Mouse (Mus musculus): Measurements from ENCODE around the gene Lamb2. TPM values are rescaled to one million over a fixed set of nuclear protein-coding genes. Genes with fewer than 3 reads are reported as not detected.
A peak's percentile ranks its signal among the peaks of the same experiment; 100 is the strongest.

The Lamb2 gene
- polyA plus RNA-seq, 1 experiment from 2014 or later: 67.1 TPM

DNA sequence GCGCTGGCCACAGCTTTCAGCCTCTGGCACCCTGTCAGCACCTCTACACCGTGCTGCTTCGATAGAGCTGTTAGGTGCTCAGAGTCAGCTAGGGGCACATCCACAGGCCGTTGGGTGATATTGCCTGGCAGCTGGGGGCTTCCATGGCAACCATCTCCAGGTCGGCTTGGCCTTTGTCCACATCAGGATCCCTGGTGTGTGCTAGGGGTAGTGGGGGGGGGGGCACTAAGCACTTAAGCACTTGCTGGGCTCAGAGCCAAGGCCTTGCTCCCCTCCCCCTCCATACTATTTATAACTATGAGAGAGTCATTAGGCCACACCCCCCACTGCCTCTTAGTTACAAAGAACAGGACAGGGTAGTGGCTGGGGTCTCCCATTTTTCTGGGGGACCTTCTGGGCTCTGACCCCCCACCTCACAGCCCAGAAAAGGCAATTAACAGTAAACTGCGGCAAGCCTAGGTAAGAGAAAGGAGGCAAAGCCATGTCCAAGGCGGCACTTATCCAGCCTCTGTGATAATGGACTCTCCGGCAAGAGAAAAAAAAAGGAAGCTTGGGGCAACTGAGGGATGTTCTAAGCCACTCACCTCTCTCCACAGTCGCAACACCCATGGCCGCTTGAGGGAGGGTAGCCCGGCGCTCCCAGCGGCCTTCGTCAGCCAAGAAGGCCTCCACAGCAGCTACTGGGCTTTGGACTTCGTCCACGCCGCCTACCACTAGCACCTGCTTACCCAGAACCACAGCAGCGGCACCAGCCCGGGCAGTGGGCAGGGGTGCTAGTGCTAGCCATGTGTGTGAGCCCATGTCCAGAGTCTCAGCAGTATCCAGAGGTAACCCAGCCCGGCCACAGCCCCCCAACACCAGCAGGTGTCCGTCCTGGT lies 29.0 kb upstream of the Lamb2 start:
- peak overlapping the region; percentile 98 for H3K4me2 ChIP-seq (ENCODE audit: low read depth, low read length)
- H3K9ac ChIP-seq (ENCODE audit: low read length): peak overlapping the region; percentile 82
- peaks cover 32% of the 10 kb centered on the region for H3K4me1 ChIP-seq (ENCODE audit: control insufficient read depth, insufficient read depth, low read length)
- 35% methylated on average over 21 of the region's 21 CpGs for WGBS
- H3K27ac ChIP-seq (ENCODE audit: low read length): peak overlapping the region; percentile 90
- H3K27me3 ChIP-seq (ENCODE audit: control insufficient read depth, insufficient read depth, low read length): no peaks in the 10 kb centered on the region
- H3K4me3 ChIP-seq (ENCODE audit: low read length): peak overlapping the region; percentile 73
- H3K36me3 ChIP-seq (ENCODE audit: control insufficient read depth, insufficient read depth): peaks cover 7% of the 10 kb centered on the region; the same call in 1 of the 2 replicates
- H3K9me3 ChIP-seq (replicated peaks; ENCODE audit: control insufficient read depth, low read length): no peaks in the 10 kb centered on the region
- ATAC-seq (replicated peaks; ENCODE audit: extremely low read depth, insufficient read depth, low FRiP score): peak; percentile 84

DNA sequence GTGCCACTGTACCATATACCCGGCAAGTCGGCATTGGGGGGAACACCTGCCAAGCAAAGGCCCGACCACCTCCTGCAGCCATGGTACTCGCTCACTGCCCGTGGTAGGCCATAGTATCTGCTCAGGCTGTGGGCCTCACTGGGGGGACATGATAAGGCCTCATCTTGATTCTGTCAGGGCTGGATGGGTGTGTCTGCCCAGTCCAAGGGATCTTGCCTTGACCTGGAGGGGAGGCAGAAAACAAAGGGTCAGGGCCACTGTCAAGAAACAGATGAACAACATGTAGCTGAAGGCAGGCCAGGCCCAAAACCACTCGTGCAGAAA lies 28.4 kb upstream of the Lamb2 start:
- no peak for ATAC-seq (replicated peaks; ENCODE audit: extremely low read depth, insufficient read depth, low FRiP score)
- peak overlapping the region; percentile 90 for H3K27ac ChIP-seq (ENCODE audit: low read length)
- peaks cover 7% of the 10 kb centered on the region; the same call in 1 of the 2 replicates for H3K36me3 ChIP-seq (ENCODE audit: control insufficient read depth, insufficient read depth)
- H3K9me3 ChIP-seq (replicated peaks; ENCODE audit: control insufficient read depth, low read length): no peaks in the 10 kb centered on the region
- peaks cover 32% of the 10 kb centered on the region for H3K4me1 ChIP-seq (ENCODE audit: control insufficient read depth, insufficient read depth, low read length)
- peak overlapping the region; percentile 82 for H3K9ac ChIP-seq (ENCODE audit: low read length)
- H3K4me2 ChIP-seq (ENCODE audit: low read depth, low read length): peak overlapping the region; percentile 98
- no peaks in the 10 kb centered on the region for H3K27me3 ChIP-seq (ENCODE audit: control insufficient read depth, insufficient read depth, low read length)
- peak overlapping the region; percentile 73 for H3K4me3 ChIP-seq (ENCODE audit: low read length)
- WGBS: 59% methylated on average over 6 of the region's 6 CpGs

DNA sequence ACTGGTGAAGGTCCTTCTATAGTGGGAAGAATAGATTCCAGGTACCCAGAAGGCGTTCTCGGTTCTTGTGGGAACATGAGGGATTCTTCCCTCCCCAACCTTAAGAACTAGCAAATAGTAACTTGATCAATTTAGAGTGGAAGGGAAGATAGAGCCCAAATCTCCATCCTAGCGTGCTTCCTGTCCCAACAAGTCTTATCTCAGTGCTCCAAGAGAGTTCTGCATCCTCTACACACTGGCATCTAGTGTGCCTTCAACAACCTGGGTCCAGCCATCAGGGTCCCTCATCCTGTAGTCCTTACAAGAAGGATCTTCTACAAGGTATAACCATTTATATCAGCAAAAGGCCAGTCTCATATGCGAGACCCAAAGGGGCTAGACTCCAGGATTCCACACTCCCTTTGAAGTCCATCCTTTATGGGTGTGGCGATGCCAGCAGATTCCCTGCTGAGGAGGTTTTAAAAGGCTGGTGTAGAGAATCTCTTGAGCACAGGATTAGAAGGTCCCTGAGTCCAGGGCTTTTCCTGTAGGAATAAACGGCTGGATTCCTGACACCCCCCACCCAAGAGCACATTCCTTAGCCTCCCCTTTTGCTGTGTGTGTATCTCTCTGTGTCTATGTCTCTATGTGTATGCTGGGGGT lies 27.9 kb upstream of the Lamb2 start:
- ATAC-seq (replicated peaks; ENCODE audit: extremely low read depth, insufficient read depth, low FRiP score): no peak
- 42% methylated on average over 6 of the region's 6 CpGs for WGBS

DNA sequence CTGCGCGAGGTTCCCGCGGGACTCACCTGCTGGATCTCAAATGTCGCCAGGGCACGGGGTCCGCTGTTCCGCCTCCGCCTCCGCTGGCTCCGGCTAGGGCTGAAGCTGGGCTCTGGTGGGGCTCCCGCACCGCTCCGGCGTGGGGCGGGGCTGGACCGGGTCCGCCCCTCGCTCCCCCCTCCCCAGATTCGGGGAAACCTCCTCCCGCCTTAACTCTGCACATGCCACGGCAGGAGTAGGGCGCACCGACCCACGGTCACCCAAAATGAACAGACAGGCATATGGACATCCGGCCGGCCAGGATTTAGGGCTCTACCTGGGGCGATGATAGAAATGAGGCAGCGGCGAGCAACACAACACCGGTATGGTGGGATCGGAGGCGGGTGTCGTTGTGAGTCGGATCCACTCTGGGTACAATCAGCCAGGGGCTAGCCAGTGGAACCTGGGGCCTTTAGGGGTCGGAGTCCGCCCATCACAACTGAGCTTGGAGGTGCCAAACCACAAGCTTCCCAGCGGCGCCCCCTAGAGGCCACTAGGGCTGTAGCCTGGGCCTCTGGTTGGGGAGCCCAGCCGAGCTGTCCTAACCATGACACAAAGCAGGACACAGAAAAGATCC lies 27.1 kb upstream of the Lamb2 start:
- under 1% methylated on average over 40 of the region's 40 CpGs for WGBS
- H3K9ac ChIP-seq (ENCODE audit: low read length): peak overlapping the region; percentile 82
- peak overlapping the region; percentile 73 for H3K4me3 ChIP-seq (ENCODE audit: low read length)
- H3K4me2 ChIP-seq (ENCODE audit: low read depth, low read length): peak overlapping the region; percentile 98
- peak; percentile 76 for ATAC-seq (replicated peaks; ENCODE audit: extremely low read depth, insufficient read depth, low FRiP score)
- H3K36me3 ChIP-seq (ENCODE audit: control insufficient read depth, insufficient read depth): peaks cover 7% of the 10 kb centered on the region; the same call in 1 of the 2 replicates
- H3K4me1 ChIP-seq (ENCODE audit: control insufficient read depth, insufficient read depth, low read length): peaks cover 32% of the 10 kb centered on the region
- H3K27me3 ChIP-seq (ENCODE audit: control insufficient read depth, insufficient read depth, low read length): no peaks in the 10 kb centered on the region
- H3K27ac ChIP-seq (ENCODE audit: low read length): peak overlapping the region; percentile 90
- no peaks in the 10 kb centered on the region for H3K9me3 ChIP-seq (replicated peaks; ENCODE audit: control insufficient read depth, low read length)

More for the DNA sequence above, 27.9 kb upstream of the Lamb2 start:
- Histone ChIP-seq H3K4me2 (ENCODE audit: low read depth, low read length) (peak overlapping the region; percentile 98), H3K9me3 (replicated peaks; ENCODE audit: control insufficient read depth, low read length) (no peaks in the 10 kb centered on the region), H3K4me3 (ENCODE audit: low read length) (peak overlapping the region; percentile 73), H3K36me3 (ENCODE audit: control insufficient read depth, insufficient read depth) (peaks cover 7% of the 10 kb centered on the region; the same call in 1 of the 2 replicates), H3K27ac (ENCODE audit: low read length) (peak overlapping the region; percentile 90), H3K27me3 (ENCODE audit: control insufficient read depth, insufficient read depth, low read length) (no peaks in the 10 kb centered on the region), H3K9ac (ENCODE audit: low read length) (peak overlapping the region; percentile 82), H3K4me1 (ENCODE audit: control insufficient read depth, insufficient read depth, low read length) (peaks cover 32% of the 10 kb centered on the region)

DNA sequence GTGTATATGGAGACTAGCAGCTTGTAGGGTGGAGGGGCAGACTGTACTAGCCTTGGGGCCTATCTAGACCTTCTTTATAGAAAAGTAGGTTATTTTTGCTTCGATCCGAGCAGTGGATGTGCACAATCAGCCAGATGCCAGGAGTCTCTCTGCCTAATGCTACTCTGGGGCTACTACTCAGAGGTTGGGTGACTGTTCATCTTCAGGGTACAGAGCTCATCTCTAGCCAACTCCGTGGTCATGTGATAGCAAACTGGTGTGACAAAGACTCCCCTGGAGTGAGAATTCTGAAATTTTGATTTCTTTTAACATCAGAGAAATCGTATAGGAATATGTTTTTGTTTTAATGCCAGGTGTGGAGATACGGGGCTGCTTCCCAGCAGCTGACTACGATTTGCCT lies 26.6 kb upstream of the Lamb2 start:
- peaks cover 32% of the 10 kb centered on the region for H3K4me1 ChIP-seq (ENCODE audit: control insufficient read depth, insufficient read depth, low read length)
- H3K4me2 ChIP-seq (ENCODE audit: low read depth, low read length): peak overlapping the region; percentile 98
- no peak for ATAC-seq (replicated peaks; ENCODE audit: extremely low read depth, insufficient read depth, low FRiP score)
- no peaks in the 10 kb centered on the region for H3K27me3 ChIP-seq (ENCODE audit: control insufficient read depth, insufficient read depth, low read length)
- H3K9ac ChIP-seq (ENCODE audit: low read length): peak overlapping the region; percentile 82
- H3K36me3 ChIP-seq (ENCODE audit: control insufficient read depth, insufficient read depth): peaks cover 2% of the 10 kb centered on the region; the same call in 1 of the 2 replicates
- H3K9me3 ChIP-seq (replicated peaks; ENCODE audit: control insufficient read depth, low read length): no peaks in the 10 kb centered on the region
- peak overlapping the region; percentile 90 for H3K27ac ChIP-seq (ENCODE audit: low read length)
- 43% methylated on average over 6 of the region's 6 CpGs for WGBS
- H3K4me3 ChIP-seq (ENCODE audit: low read length): peak overlapping the region; percentile 73

DNA sequence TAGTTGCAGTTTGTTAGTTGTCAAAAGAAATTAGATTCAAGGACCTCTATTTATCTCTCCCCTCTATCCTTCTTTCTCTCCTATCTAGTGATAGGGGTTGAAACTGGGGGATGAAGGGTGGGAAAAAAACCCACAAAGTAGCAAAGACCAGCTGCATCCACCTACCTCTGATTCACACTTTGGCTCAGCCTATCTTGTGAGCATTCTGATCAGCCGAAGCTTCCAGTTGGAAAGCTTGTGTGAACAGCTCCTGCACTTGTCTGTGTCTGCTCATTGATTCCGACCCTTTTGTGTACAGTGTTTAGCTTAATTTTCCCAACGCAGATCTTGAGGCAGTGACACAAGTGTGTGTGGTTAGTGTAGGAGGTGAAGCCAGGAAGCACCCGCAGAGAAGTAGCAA lies 26.1 kb upstream of the Lamb2 start:
- no peak overlapping the region for H3K4me3 ChIP-seq (ENCODE audit: low read length)
- H3K4me2 ChIP-seq (ENCODE audit: low read depth, low read length): no peak overlapping the region
- no peaks in the 10 kb centered on the region for H3K27me3 ChIP-seq (ENCODE audit: control insufficient read depth, insufficient read depth, low read length)
- H3K27ac ChIP-seq (ENCODE audit: low read length): no peak overlapping the region; the same call in 1 of the 2 replicates
- WGBS: 62% methylated on average over 4 of the region's 4 CpGs
- H3K36me3 ChIP-seq (ENCODE audit: control insufficient read depth, insufficient read depth): no peaks in the 10 kb centered on the region; the same call in 1 of the 2 replicates
- no peak for ATAC-seq (replicated peaks; ENCODE audit: extremely low read depth, insufficient read depth, low FRiP score)
- no peaks in the 10 kb centered on the region for H3K9me3 ChIP-seq (replicated peaks; ENCODE audit: control insufficient read depth, low read length)
- H3K9ac ChIP-seq (ENCODE audit: low read length): peak overlapping the region; percentile 82; the same call in 1 of the 2 replicates
- peaks cover 32% of the 10 kb centered on the region for H3K4me1 ChIP-seq (ENCODE audit: control insufficient read depth, insufficient read depth, low read length)

DNA sequence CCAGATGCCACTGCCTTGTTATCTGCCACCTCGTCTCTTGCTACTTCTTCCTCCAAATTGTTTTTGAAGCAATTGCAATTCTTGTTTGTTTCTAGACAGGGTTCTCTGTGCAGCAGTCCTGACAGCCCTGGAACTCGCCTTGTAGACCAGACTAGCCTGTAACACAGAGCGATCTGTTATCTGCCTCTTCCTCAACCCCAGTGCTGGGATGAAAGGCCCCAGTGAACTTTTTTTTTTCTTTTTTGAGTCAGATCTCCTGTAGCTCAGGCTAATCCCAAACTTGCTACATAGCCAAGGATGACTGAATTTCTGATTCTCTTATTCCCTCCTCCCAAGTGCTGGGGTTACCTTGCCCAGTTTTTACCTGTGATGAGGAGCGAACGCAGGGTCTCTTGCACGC lies 25.1 kb upstream of the Lamb2 start:
- no peaks in the 10 kb centered on the region for H3K27me3 ChIP-seq (ENCODE audit: control insufficient read depth, insufficient read depth, low read length)
- H3K4me1 ChIP-seq (ENCODE audit: control insufficient read depth, insufficient read depth, low read length): peaks cover 24% of the 10 kb centered on the region
- no peak overlapping the region for H3K4me2 ChIP-seq (ENCODE audit: low read depth, low read length)
- H3K36me3 ChIP-seq (ENCODE audit: control insufficient read depth, insufficient read depth): no peaks in the 10 kb centered on the region
- H3K4me3 ChIP-seq (ENCODE audit: low read length): no peak overlapping the region
- no peak overlapping the region for H3K9ac ChIP-seq (ENCODE audit: low read length)
- no peak for ATAC-seq (replicated peaks; ENCODE audit: extremely low read depth, insufficient read depth, low FRiP score)
- 83% methylated on average over 6 of the region's 6 CpGs for WGBS
- H3K9me3 ChIP-seq (replicated peaks; ENCODE audit: control insufficient read depth, low read length): no peaks in the 10 kb centered on the region
- no peak overlapping the region for H3K27ac ChIP-seq (ENCODE audit: low read length)

DNA sequence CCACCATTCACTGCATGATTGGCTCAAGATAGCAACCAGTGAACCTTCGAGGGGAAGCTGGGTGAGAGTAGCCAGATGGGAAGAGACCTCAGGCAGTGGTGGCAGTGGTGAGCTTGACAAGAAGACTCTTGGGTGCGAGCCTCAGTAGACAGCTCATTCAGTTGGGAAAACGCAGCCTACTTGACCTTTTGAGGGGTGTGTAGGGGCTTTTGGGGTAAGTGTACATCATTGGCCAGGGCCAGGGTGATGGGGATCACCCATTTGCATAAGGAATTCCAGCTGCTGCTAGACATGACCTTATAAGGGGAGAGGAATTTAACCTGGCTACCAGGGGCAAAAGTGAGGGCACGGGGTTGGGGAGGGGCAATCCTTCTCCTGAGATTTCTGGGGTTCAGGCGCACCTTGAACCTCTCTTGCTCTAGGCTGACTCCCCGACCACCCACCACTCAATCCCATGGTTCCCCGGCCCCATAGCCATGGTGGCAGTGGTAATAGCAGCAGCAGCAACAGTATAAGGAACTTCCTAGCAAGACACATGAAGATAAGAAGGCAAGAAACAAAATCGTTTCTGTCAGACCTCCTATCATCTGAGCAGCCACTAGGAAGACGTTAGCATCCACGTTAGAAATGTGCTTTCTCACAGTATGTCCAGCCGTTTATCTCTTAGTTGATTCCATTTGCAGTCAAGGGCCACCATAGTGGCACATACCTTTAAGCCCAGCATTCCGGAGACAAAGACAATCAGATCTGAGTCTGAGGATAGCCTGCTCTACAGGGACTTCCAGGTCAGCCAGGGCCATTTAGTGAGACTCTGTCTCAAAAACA lies 23.6 kb upstream of the Lamb2 start:
- no peak for ATAC-seq (replicated peaks; ENCODE audit: extremely low read depth, insufficient read depth, low FRiP score)
- Histone ChIP-seq H3K9me3 (replicated peaks; ENCODE audit: control insufficient read depth, low read length) (no peaks in the 10 kb centered on the region), H3K4me2 (ENCODE audit: low read depth, low read length) (no peak overlapping the region), H3K9ac (ENCODE audit: low read length) (no peak overlapping the region), H3K4me1 (ENCODE audit: control insufficient read depth, insufficient read depth, low read length) (peaks cover 12% of the 10 kb centered on the region), H3K4me3 (ENCODE audit: low read length) (no peak overlapping the region), H3K27ac (ENCODE audit: low read length) (no peak overlapping the region), H3K27me3 (ENCODE audit: control insufficient read depth, insufficient read depth, low read length) (no peaks in the 10 kb centered on the region), H3K36me3 (ENCODE audit: control insufficient read depth, insufficient read depth) (no peaks in the 10 kb centered on the region)
- WGBS: 63% methylated on average over 12 of the region's 12 CpGs
